In genomic region chr3:146013490-146013889, GRCm38 (mm10) we compare ENCODE assay signal across 22 mouse cellular contexts. TPM values are rescaled to one million over a fixed set of nuclear protein-coding genes. Genes with fewer than 3 reads are reported as not detected.
DNase-seq lines count a peak whose midpoint lies in the region; ATAC-seq and TF ChIP-seq lines count a peak whose summit lies in the region.
"Had no signal": no experiment of that assay in that cellular context is flagged by ENCODE, and none has a peak within 500 bp of the region (broad histone marks: within the 10 kb centered on the region; RNA-seq: fewer than 3 reads in every experiment).

No protein-coding gene starts in this region.

- H3K4me1 ChIP-seq in heart, embryonic 10.5 days: peaks cover 14% of the 10 kb centered on the region; the same call in 1 of the 2 replicates
- peaks cover 7% of the 10 kb centered on the region; the same call in 1 of the 2 replicates for H3K4me1 ChIP-seq in lung, embryonic 15.5 days
- H3K4me1 ChIP-seq in lung, postnatal 0 days (ENCODE audit: insufficient read depth, low read depth, low read length): no peaks in the 10 kb centered on the region

- H3K4me2 ChIP-seq in lung, embryonic 15.5 days: no peak overlapping the region
- H3K4me2 ChIP-seq in lung, postnatal 0 days (replicated peaks; ENCODE audit: low read depth, low read length): no peak overlapping the region
- H3K4me2 ChIP-seq: embryonic facial prominence, embryonic 13.5 days; embryonic facial prominence, embryonic 15.5 days; forebrain, embryonic 12.5 days had no signal

- no peak overlapping the region for H3K9ac ChIP-seq in lung, embryonic 15.5 days
- no peak overlapping the region for H3K9ac ChIP-seq in lung, postnatal 0 days (replicated peaks; ENCODE audit: low read depth)
- H3K9ac ChIP-seq: embryonic facial prominence, embryonic 13.5 days; embryonic facial prominence, embryonic 15.5 days; forebrain, embryonic 12.5 days had no signal

- H3K9me3 ChIP-seq in heart, embryonic 10.5 days: no peaks in the 10 kb centered on the region
- H3K9me3 ChIP-seq in lung, embryonic 15.5 days: no peaks in the 10 kb centered on the region
- H3K9me3 ChIP-seq in lung, postnatal 0 days (ENCODE audit: low read length): no peaks in the 10 kb centered on the region
- H3K9me3 ChIP-seq: embryonic facial prominence, embryonic 13.5 days; embryonic facial prominence, embryonic 15.5 days; forebrain, embryonic 10.5 days; forebrain, embryonic 12.5 days had no signal

- peak; percentile 43 for DNase-seq in heart, embryonic 10.5 days (ENCODE audit: low spot score)
- DNase-seq in heart, postnatal 36 days: no peak
- no peak for DNase-seq in lung, postnatal 36 days
- no peak for DNase-seq in lung, postnatal 0 days (ENCODE audit: low spot score)
- no peak for DNase-seq in lung, postnatal 4 days
- DNase-seq: adrenal gland, adult 2 months; adrenal gland, postnatal 10 days; adrenal gland, postnatal 25 days; cerebellum, adult 11 months; cerebellum, adult 18-20 months; cerebellum, adult 8-10 months; cerebellum, adult 9-11 months; cerebellum, postnatal 14 days; cerebellum, postnatal 36 days; embryo, embryonic 11 days had no signal

- peaks cover 81% of the 10 kb centered on the region for H3K36me3 ChIP-seq in heart, embryonic 10.5 days
- peaks cover 24% of the 10 kb centered on the region; the same call in 1 of the 2 replicates for H3K36me3 ChIP-seq in lung, embryonic 15.5 days
- H3K36me3 ChIP-seq in lung, postnatal 0 days (ENCODE audit: insufficient read depth, low read length): peaks cover 11% of the 10 kb centered on the region

- no peaks in the 10 kb centered on the region for H3K27me3 ChIP-seq in heart, embryonic 10.5 days (ENCODE audit: insufficient read depth, poor library complexity, severe bottlenecking)
- H3K27me3 ChIP-seq in lung, embryonic 15.5 days: no peaks in the 10 kb centered on the region
- no peaks in the 10 kb centered on the region for H3K27me3 ChIP-seq in lung, postnatal 0 days (replicated peaks; ENCODE audit: insufficient read depth, low read length)
- H3K27me3 ChIP-seq: embryonic facial prominence, embryonic 13.5 days; embryonic facial prominence, embryonic 15.5 days; forebrain, embryonic 12.5 days had no signal

- no peak overlapping the region for H3K4me3 ChIP-seq in heart, embryonic 10.5 days
- no peak overlapping the region for H3K4me3 ChIP-seq in lung, embryonic 15.5 days
- no peak overlapping the region for H3K4me3 ChIP-seq in lung, postnatal 0 days (ENCODE audit: low read depth, low read length)
- H3K4me3 ChIP-seq: embryonic facial prominence, embryonic 13.5 days; embryonic facial prominence, embryonic 15.5 days; erythroblast, embryonic 14.5 days; forebrain, embryonic 10.5 days; forebrain, embryonic 12.5 days had no signal

- WGBS in heart, embryonic 10.5 days: 91% methylated on average over 7 of the region's 7 CpGs
- WGBS in lung, embryonic 15.5 days: 52% methylated on average over 7 of the region's 7 CpGs
- WGBS in lung, postnatal 0 days: 61% methylated on average over 7 of the region's 7 CpGs

- no peak for TF ChIP-seq CTCF in lung, postnatal 0 days (IDR thresholded peaks at IDR 0.05)

- ATAC-seq in lung, embryonic 15.5 days (ENCODE audit: borderline replicate concordance, extremely low read depth, low FRiP score, low TSS enrichment): peak; percentile 75; the same call in 1 of the 2 replicates
- ATAC-seq in lung, postnatal 0 days: peak; percentile 14; the same call in 1 of the 2 replicates
- ATAC-seq: forebrain, embryonic 14.5 days had no signal

- H3K27ac ChIP-seq in heart, embryonic 10.5 days: no peak overlapping the region
- no peak overlapping the region for H3K27ac ChIP-seq in lung, embryonic 15.5 days
- no peak overlapping the region for H3K27ac ChIP-seq in lung, postnatal 0 days (ENCODE audit: low read length)
- H3K27ac ChIP-seq: embryonic facial prominence, embryonic 13.5 days; embryonic facial prominence, embryonic 15.5 days; forebrain, embryonic 10.5 days; forebrain, embryonic 12.5 days had no signal

- intact Hi-C loops in heart, postnatal 36 days (cut with DNase I): no loop called here

- TF ChIP-seq EP300 in lung, postnatal 0 days (IDR thresholded peaks at IDR 0.05): no peak

RNA-seq across cellular contexts. Expression of gene Syde2, which starts 25.8 kb away (rescaled TPM):
- polyA plus RNA-seq in heart, embryonic 10.5 days (2016; fragmentation: Nextera tagmentation; extraction: Ambion mirVana): 3.1 and 3.4 TPM in 2 replicates
- total RNA-seq in heart, postnatal 36 days (2021): 10 to 100 TPM; 13.8 to 18.6 TPM
- 1.8 and 2.3 TPM in 2 replicates for polyA plus RNA-seq in lung, embryonic 15.5 days (2015; fragmentation: Nextera tagmentation; extraction: Ambion mirVana)
- polyA plus RNA-seq in lung, postnatal 0 days (2015; fragmentation: Nextera tagmentation; extraction: Ambion mirVana): 2.6 and 3.1 TPM in 2 replicates
- polyA plus RNA-seq: erythroblast, embryonic 14.5 days had no signal
